Mouse (Mus musculus) intestine, embryonic 15.5 days (tissue): Measurements from ENCODE around the gene Cacna1c. TPM values are rescaled to one million over a fixed set of nuclear protein-coding genes. Genes with fewer than 3 reads are reported as not detected.

Experiments
- ATAC-seq: fragments of 200-750 bp; cut with Nextera tagmentation; 2 replicates; pipeline ENCODE4 v1.8.0; 2017; ENCODE audit warnings: moderate TSS enrichment, moderate library complexity
- H3K27ac ChIP-seq: fragments of 300-500 bp; sonication (generic); 2 replicates; pipeline ENCODE4 v1.5.1; 2015; ENCODE audit warnings: mild to moderate bottlenecking, inconsistent platforms
- H3K27me3 ChIP-seq: fragments of 300-500 bp; sonication (generic); replicated peaks from 2 replicates; pipeline ENCODE4 v1.6.1; 2015; ENCODE audit warnings: inconsistent platforms
- H3K36me3 ChIP-seq: fragments of 300-500 bp; sonication (generic); 2 replicates; pipeline ENCODE4 v1.6.1; 2015; ENCODE audit warnings: inconsistent platforms
- H3K4me1 ChIP-seq: fragments of 300-500 bp; sonication (generic); replicated peaks from 2 replicates; pipeline ENCODE4 v1.6.1; 2015; ENCODE audit warnings: inconsistent platforms
- H3K4me2 ChIP-seq: fragments of 300-500 bp; sonication (generic); replicated peaks from 2 replicates; pipeline ENCODE4 v1.6.1; 2015; ENCODE audit warnings: mild to moderate bottlenecking, inconsistent platforms
- H3K4me3 ChIP-seq: fragments of 300-500 bp; sonication (generic); replicated peaks from 2 replicates; pipeline ENCODE4 v1.5.1; 2015; ENCODE audit warnings: inconsistent platforms
- H3K9ac ChIP-seq: fragments of 300-500 bp; sonication (generic); 2 replicates; pipeline ENCODE4 v1.6.1; 2015; ENCODE audit warnings: inconsistent platforms
- H3K9me3 ChIP-seq: fragments of 300-500 bp; sonication (generic); 2 replicates; pipeline ENCODE4 v1.6.1; 2016; ENCODE audit warnings: inconsistent platforms
- WGBS: fragments of 180-500 bp; shearing (Covaris S2); methylation state at CpG from one replicate; pipeline ENCODE4 v1.1.7; 2015; 5-methylcytosine and 5-hydroxymethylcytosine counted together
- polyA plus RNA-seq: library from polyadenylated mRNA; unstranded; fragments of >200 nt; fragmentation: Nextera tagmentation; extraction: Ambion mirVana; gene quantifications from 2 replicates; pipeline ENCODE4 v1.2.1, GENCODE M21; 2015

Cacna1c gene
- polyA plus RNA-seq, 1 experiment from 2014 or later, result 3.0 TPM

DNA sequence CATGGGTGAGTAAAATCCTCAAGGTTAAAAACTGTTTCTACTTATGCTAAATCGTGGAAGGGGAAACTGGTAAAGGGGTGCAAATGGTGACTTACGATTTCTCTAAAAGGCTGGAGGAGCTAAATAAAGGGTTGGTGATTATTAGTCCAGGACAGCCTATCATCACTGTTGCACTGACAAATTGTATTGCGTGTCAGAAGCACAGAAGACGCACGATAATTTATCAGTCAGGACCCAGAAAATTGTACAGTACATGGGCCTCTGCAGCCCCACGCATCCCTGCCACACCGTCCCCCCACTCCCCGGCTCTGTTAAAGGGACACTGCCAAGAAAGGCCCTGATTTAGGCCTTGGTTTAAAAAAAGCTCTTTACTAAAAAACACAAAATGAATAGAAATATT, 352.7 kb downstream of the Cacna1c start:
- H3K27me3 ChIP-seq, result no peaks in the 10 kb centered on the region
- no peak overlapping the region for H3K9ac ChIP-seq
- no peak overlapping the region for H3K4me3 ChIP-seq
- no peaks in the 10 kb centered on the region for H3K36me3 ChIP-seq
- H3K9me3 ChIP-seq, result no peaks in the 10 kb centered on the region
- ATAC-seq, result no peak
- H3K27ac ChIP-seq, result no peak overlapping the region
- H3K4me2 ChIP-seq, result no peak overlapping the region
- WGBS, result 80% methylated on average over 8 of the region's 8 CpGs
- H3K4me1 ChIP-seq, result peaks cover 12% of the 10 kb centered on the region

DNA sequence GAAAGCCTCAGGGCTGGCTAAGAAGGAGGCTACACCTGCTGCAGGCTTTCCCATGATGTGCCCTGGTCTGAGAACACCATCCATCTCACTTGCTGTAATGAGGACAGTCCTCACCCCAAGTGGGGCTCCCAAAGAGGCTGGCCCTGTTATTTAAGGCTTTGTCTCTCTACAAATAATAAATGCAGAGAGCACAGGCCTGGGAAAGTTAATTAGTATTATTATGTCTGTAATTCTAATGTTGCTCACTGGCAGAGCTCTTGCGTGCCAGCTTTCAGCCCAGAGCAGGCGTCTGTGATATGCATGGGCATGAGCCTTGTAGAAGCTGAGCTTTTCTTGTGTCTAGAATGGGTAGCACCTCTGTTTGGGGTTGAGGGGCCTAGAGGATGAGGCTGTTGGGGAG, 354.3 kb downstream of the Cacna1c start:
- H3K27ac ChIP-seq, result no peak overlapping the region
- no peaks in the 10 kb centered on the region for H3K9me3 ChIP-seq
- no peak for ATAC-seq
- H3K4me3 ChIP-seq, result no peak overlapping the region
- H3K27me3 ChIP-seq, result no peaks in the 10 kb centered on the region
- no peaks in the 10 kb centered on the region for H3K36me3 ChIP-seq
- peaks cover 16% of the 10 kb centered on the region for H3K4me1 ChIP-seq
- H3K4me2 ChIP-seq, result no peak overlapping the region
- H3K9ac ChIP-seq, result no peak overlapping the region
- 93% methylated on average over 2 of the region's 2 CpGs for WGBS

DNA sequence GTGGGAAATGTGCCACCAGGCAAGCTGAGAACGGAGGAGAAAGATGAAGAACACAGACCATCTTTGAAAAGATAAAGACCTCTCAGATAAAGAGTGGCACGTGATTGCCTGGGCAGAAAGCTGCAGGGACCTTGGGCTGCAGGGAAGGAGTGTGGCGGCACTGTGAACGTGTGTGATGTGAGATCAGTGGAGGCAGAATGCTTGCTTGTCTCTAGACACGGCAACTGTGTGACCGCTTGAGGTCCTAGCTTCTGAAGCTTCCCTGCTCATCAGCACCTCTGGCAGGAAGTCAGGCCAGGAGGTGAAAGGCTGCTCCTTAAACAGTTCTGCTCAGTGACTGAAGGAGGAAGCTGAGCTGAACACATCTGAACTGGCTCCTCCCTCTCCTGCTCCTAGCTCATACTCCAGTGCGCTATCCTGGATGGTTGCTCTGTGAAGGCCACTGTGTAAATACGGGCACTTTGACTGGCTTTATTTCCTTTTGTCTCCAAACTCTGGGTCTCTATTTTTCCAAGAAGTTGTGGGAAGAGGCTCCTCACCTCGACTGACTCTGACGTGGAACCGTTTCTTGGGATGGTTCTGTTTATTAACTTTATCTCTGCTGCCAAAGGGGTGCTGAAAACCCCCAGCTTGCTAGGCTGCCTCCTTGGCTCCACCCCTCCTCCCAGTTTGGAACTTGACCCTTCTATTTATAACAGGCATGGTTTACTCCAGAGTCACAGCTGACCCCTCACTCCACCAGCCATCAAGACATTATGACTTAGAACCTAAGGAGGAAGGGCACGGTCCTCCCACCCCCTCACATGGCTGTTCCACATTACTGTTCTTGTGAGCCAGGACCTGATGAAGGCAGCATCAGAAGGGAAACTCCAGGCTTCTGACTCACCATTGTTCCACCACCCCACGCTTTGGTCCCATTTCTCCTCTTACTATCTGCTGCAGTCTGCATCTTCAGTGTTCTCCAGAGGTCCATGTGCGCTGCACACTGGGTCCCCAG, 357.0 kb downstream of the Cacna1c start:
- Histone ChIP-seq H3K9ac (no peak overlapping the region), H3K27ac (no peak overlapping the region; the same call in 1 of the 2 replicates), H3K27me3 (no peaks in the 10 kb centered on the region), H3K4me2 (peak overlapping the region; percentile 20; the same call in 1 of the 2 replicates), H3K4me1 (peaks cover 18% of the 10 kb centered on the region), H3K36me3 (no peaks in the 10 kb centered on the region), H3K9me3 (no peaks in the 10 kb centered on the region), H3K4me3 (no peak overlapping the region)
- peak; percentile 93 for ATAC-seq
- 27% methylated on average over 14 of the region's 14 CpGs for WGBS

DNA sequence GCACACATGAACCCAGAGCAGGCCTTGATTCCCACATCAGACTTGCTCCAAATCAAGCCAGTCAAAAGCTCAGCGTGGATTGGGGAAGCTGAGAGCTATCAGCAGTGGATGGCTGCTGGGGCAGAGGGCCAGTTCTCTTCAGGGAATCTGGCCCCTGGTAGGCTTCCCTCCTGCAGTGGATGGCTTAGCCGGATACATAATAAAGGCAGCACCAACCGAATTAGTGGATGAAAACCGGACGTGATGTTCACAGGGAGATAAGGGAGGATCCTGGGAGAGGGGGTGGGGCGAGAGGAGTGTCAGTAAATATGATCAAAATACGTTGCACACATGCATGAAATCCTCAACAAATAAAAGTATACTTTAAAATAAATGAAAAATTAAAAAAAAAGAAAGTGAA, 359.5 kb downstream of the Cacna1c start:
- H3K27ac ChIP-seq, result no peak overlapping the region
- H3K4me3 ChIP-seq, result no peak overlapping the region
- 51% methylated on average over 7 of the region's 7 CpGs for WGBS
- no peaks in the 10 kb centered on the region for H3K9me3 ChIP-seq
- no peak for ATAC-seq
- no peak overlapping the region for H3K9ac ChIP-seq
- H3K27me3 ChIP-seq, result no peaks in the 10 kb centered on the region
- no peaks in the 10 kb centered on the region for H3K36me3 ChIP-seq
- H3K4me1 ChIP-seq, result peaks cover 18% of the 10 kb centered on the region
- H3K4me2 ChIP-seq, result no peak overlapping the region

DNA sequence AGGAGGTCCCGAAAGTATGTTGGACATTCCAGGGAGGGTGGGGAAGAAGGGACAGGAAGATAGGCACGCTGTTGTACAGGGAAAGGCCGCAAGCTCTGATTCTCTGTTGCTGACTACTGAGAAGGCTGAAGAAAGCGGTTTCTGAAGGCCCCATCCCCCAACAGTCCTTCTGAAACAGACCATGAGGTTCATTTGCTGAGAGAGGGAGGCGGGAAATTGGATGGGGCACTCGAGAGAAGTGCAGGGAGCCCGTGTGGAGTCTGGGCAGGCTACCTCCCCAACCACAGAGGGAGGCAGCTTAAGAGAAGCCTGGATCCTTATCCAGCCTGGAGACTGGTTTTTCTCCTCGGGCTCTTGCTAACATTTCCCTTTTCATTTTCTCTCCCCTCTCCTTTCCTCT, 362.2 kb downstream of the Cacna1c start:
- ATAC-seq, result no peak
- no peak overlapping the region for H3K4me3 ChIP-seq
- H3K27ac ChIP-seq, result no peak overlapping the region
- 60% methylated on average over 8 of the region's 8 CpGs for WGBS
- H3K4me2 ChIP-seq, result no peak overlapping the region
- no peak overlapping the region for H3K9ac ChIP-seq
- no peaks in the 10 kb centered on the region for H3K27me3 ChIP-seq
- peaks cover 11% of the 10 kb centered on the region for H3K4me1 ChIP-seq
- no peaks in the 10 kb centered on the region for H3K36me3 ChIP-seq
- H3K9me3 ChIP-seq, result no peaks in the 10 kb centered on the region

DNA sequence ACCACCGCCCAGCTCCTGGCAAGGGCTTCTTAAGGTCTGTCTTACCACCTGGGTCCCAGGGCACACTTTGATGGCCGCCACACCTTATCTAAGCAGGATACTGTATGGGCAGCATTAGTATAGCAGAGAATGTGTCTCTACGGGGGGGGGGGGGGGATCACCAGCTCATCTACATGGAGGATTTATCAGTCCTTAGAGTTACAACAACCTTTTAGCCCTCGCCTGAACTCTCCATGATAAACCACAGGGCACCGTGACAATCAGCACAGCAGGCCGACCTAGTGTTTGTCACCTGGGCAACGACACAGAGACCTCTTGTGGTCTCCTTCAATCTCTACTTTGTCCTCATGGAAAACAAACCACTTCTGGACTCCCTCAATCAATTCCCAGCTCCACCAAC, 363.2 kb downstream of the Cacna1c start:
- no peak for ATAC-seq
- Histone ChIP-seq H3K36me3 (no peaks in the 10 kb centered on the region), H3K27ac (no peak overlapping the region), H3K9ac (no peak overlapping the region), H3K9me3 (no peaks in the 10 kb centered on the region), H3K4me2 (no peak overlapping the region), H3K4me3 (no peak overlapping the region), H3K27me3 (no peaks in the 10 kb centered on the region), H3K4me1 (0 out of 2 replicates have a peak, but pooled peaks cover 4% of the 10 kb centered on the region)
- 84% methylated on average over 7 of the region's 7 CpGs for WGBS

DNA sequence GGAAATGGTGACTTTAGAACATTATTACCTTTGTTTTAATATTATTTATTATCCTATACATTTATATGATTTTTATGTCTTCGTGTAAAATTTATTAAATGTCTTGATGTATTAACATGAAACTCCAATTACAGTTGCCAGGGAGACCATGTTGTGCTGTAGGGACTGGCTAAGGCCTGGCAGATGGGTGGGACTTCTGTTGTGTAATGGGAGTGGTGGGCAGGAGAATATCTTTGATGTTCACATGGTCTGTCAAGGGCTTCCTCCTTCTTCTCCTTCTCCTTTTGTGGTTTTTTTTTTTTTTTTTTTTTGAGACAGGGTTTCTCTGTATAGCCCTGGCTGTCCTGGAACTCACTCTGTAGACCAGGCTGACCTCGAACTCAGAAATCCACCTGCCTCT, 363.6 kb downstream of the Cacna1c start:
- no peaks in the 10 kb centered on the region for H3K27me3 ChIP-seq
- no peak overlapping the region for H3K4me3 ChIP-seq
- 85% methylated on average over 2 of the region's 2 CpGs for WGBS
- ATAC-seq, result no peak
- H3K4me2 ChIP-seq, result no peak overlapping the region
- H3K9ac ChIP-seq, result no peak overlapping the region
- 0 out of 2 replicates have a peak, but pooled peaks cover 7% of the 10 kb centered on the region for H3K4me1 ChIP-seq
- H3K9me3 ChIP-seq, result no peaks in the 10 kb centered on the region
- no peaks in the 10 kb centered on the region for H3K36me3 ChIP-seq
- no peak overlapping the region for H3K27ac ChIP-seq

DNA sequence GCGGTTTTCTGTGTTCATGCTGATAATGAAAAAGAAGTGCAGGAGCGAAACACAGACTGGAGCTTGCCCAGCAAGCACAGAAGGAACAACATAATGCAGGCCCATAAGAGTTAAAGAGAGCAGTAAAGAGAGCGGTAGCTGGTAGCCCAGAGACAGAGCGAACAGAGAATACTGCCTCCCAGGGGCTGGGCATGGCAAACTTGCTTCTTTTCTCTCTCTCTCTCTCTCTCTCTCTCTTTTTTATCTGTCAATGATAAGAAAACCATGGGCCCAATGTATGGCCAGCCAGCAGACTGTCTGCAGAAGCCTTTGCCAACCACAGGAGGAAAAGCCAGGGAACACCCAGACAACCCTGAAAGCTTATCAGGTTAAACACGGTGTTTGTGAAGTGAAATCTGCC, 365.4 kb downstream of the Cacna1c start:
- H3K27ac ChIP-seq, result no peak overlapping the region
- ATAC-seq, result no peak
- H3K9me3 ChIP-seq, result no peaks in the 10 kb centered on the region
- H3K9ac ChIP-seq, result no peak overlapping the region
- H3K4me1 ChIP-seq, result 0 out of 2 replicates have a peak, but pooled peaks cover 7% of the 10 kb centered on the region
- 83% methylated on average over 5 of the region's 5 CpGs for WGBS
- no peaks in the 10 kb centered on the region for H3K27me3 ChIP-seq
- no peaks in the 10 kb centered on the region for H3K36me3 ChIP-seq
- no peak overlapping the region for H3K4me2 ChIP-seq
- H3K4me3 ChIP-seq, result no peak overlapping the region

DNA sequence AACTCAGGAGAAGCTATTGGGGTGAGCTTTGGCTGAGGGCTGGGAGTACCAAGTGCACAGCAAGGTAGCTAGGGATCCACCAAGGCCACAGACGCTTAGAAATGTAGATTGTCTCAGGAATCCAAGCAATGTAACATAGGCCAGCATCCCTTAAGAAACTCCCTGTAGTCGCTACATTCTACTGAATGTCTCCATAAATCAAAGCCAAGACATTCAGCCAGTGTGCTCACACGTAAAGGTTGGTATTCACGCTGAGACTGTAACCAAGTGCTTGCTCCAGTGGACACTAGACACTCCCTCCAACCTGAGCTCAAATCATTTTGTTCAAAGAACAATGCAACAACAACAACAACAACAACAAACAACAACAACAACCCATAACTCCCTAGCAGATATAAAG, 368.0 kb downstream of the Cacna1c start:
- Histone ChIP-seq H3K36me3 (no peaks in the 10 kb centered on the region), H3K27ac (0 out of 2 replicates have a peak overlapping the region, but pooled peaks have one; percentile 9), H3K4me2 (no peak overlapping the region), H3K4me1 (0 out of 2 replicates have a peak, but pooled peaks cover 4% of the 10 kb centered on the region), H3K9me3 (no peaks in the 10 kb centered on the region), H3K9ac (no peak overlapping the region), H3K27me3 (no peaks in the 10 kb centered on the region), H3K4me3 (no peak overlapping the region)
- WGBS, result 48% methylated on average over 4 of the region's 4 CpGs
- ATAC-seq, result no peak

DNA sequence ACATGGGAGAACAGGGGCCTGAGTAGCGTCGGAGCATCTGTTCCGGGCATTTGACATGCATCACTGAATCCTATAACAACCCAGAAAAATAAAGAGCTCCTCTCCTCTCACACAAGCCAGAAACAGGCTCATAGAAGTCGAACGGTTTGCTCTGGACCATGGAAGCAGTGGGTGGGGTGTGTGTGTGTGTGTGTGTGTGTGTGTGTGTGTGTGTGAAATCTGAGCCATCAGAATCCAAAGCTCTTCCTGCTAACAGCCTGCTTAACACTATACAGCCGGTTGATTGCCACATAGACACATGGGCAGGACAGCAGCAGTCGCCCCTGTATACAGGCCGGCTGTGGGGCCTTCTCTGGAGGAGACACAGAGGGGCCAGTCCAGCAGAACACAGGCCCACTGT, 368.7 kb downstream of the Cacna1c start:
- 67% methylated on average over 8 of the region's 8 CpGs for WGBS
- ATAC-seq, result no peak
- H3K36me3 ChIP-seq, result no peaks in the 10 kb centered on the region
- H3K4me1 ChIP-seq, result 0 out of 2 replicates have a peak, but pooled peaks cover 4% of the 10 kb centered on the region
- H3K27ac ChIP-seq, result 0 out of 2 replicates have a peak overlapping the region, but pooled peaks have one; percentile 9
- no peak overlapping the region for H3K9ac ChIP-seq
- no peak overlapping the region for H3K4me3 ChIP-seq
- H3K9me3 ChIP-seq, result no peaks in the 10 kb centered on the region
- H3K27me3 ChIP-seq, result no peaks in the 10 kb centered on the region
- no peak overlapping the region for H3K4me2 ChIP-seq

DNA sequence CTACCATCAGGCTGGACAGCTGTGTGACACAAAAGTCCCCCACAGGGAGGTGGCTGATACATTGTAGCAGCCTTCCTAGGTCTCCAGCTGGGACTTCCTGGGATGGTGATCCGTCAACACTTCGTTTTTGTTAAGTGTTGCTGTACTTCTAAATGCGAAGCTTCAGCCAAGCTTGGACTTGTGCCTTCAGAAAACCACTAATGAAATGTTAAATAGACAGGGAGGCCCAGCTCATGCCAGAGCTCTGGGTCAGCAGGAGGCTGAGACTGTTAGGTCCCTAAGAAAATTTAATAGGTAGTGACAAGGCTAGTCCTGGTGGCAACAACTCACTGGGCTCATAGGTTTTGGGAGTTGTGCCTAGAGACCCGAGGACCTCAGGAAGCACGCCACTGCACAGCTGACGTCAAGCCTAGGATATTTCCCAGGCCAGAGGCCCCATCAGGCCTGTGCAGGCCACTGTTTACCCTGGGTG, 370.8 kb downstream of the Cacna1c start:
- H3K9ac ChIP-seq, result no peak overlapping the region
- ATAC-seq, result no peak
- H3K9me3 ChIP-seq, result no peaks in the 10 kb centered on the region
- H3K36me3 ChIP-seq, result no peaks in the 10 kb centered on the region
- no peak overlapping the region for H3K27ac ChIP-seq
- H3K4me3 ChIP-seq, result no peak overlapping the region
- 47% methylated on average over 6 of the region's 6 CpGs for WGBS
- H3K27me3 ChIP-seq, result no peaks in the 10 kb centered on the region
- no peak overlapping the region for H3K4me2 ChIP-seq
- H3K4me1 ChIP-seq, result 0 out of 2 replicates have a peak, but pooled peaks cover 4% of the 10 kb centered on the region

DNA sequence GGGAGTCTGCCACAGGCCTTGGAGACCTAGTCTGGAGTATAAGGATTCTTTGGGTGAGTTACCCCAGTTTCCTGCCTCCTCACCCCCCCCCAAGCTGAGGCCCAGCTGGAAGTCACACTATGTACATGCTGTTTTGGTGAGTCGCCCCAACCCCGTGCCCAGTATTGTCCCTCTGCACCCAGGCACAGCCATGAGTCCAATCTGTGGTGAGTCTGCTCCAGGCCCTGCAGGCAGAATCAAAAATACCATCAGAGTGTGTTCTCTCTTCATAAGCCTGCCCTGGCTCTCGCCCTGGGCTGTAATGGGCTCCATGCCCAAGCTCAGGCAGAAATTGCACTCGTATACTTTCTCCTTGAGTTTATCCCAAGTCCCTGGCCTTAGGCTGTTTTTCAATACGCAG, 374.7 kb downstream of the Cacna1c start:
- Histone ChIP-seq H3K9me3 (no peaks in the 10 kb centered on the region), H3K4me2 (no peak overlapping the region), H3K27me3 (no peaks in the 10 kb centered on the region), H3K4me1 (no peaks in the 10 kb centered on the region), H3K4me3 (no peak overlapping the region), H3K9ac (no peak overlapping the region), H3K36me3 (no peaks in the 10 kb centered on the region), H3K27ac (no peak overlapping the region)
- ATAC-seq, result no peak
- WGBS, result 92% methylated on average over 5 of the region's 5 CpGs
